Mouse (Mus musculus): Measurements from ENCODE around the gene Rab43.
A peak's percentile ranks its signal among the peaks of the same experiment; 100 is the strongest.

DNA sequence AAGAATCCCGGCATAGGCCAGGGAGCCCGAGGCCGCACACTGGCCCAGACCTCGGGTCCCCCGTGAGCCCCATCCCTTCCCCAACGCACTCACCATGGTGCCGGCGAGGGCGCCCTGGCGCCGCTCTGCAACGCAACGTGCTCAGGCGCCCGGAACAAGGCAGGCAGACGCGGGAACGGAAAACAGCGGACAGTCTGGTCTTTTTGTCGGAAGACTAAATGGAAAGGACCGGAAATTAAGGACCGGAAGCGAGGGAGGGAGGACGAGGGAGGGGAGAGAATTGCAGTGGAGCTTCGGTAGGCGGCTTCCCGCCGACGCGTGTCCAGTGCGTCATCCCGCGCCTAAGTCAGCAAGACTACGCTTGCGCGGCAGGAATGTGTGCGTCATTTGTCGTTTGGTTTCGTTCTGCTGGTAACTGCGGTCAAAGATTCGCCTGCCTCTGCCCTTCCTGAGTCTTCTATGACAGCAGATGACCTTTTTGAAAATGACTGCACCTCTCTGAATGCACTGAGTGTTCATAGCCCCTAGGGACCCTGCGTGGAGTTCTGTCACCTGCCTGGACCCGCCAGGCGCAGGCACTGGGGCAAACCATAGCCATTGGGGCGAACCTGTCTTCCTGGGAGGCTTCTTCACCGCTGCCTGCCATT, 26.7 kb upstream of the Rab43 start, which contains the start of gene Isy1:
- TF ChIP-seq CTCF (IDR thresholded peaks at IDR 0.05; ENCODE audit: insufficient read depth, low read depth, low read length), result no peak
- peak; percentile 78 for TF ChIP-seq POLR2A (IDR thresholded peaks at IDR 0.05; ENCODE audit: insufficient read depth, low read depth, low read length)

Measured in olfactory bulb, adult 2 months (tissue).